Mouse (Mus musculus): ENCODE data around the gene Prkd2.
A peak's percentile ranks its signal among the peaks of the same experiment; 100 is the strongest.

Prkd2 gene

GRCm38 (mm10) chr7:16830449-16830848 lies 12.3 kb upstream of the Prkd2 start:
- DNase-seq = no peak

- DNase-seq = no peak
Observed at GRCm38 (mm10) chr7:16837916-16838803, 4.5 kb upstream of the Prkd2 start.

- no peak for DNase-seq
Observed at GRCm38 (mm10) chr7:16838804-16839426, 3.8 kb upstream of the Prkd2 start.

- no peak for DNase-seq
Observed at GRCm38 (mm10) chr7:16839427-16840108, 3.1 kb upstream of the Prkd2 start.

- no peak for DNase-seq
Observed at GRCm38 (mm10) chr7:16840109-16840491, 2.6 kb upstream of the Prkd2 start.

GRCm38 (mm10) chr7:16841078-16841477 lies 1.6 kb upstream of the Prkd2 start:
- no peak for DNase-seq

GRCm38 (mm10) chr7:16841561-16842560 lies 841 bp upstream of the Prkd2 start:
- DNase-seq = peak; percentile 17

- DNase-seq = peak; percentile 46
Observed at GRCm38 (mm10) chr7:16843441-16844171, 904 bp downstream of the Prkd2 start.

GRCm38 (mm10) chr7:16844696-16845071 lies 2.0 kb downstream of the Prkd2 start:
- no peak for DNase-seq

GRCm38 (mm10) chr7:16845072-16845819 lies 2.5 kb downstream of the Prkd2 start:
- no peak for DNase-seq

GRCm38 (mm10) chr7:16845820-16846167 lies 3.1 kb downstream of the Prkd2 start:
- DNase-seq = no peak

- DNase-seq = no peak
Observed at GRCm38 (mm10) chr7:16846775-16847174, 4.1 kb downstream of the Prkd2 start.

- DNase-seq = no peak
Observed at GRCm38 (mm10) chr7:16847507-16847906, 4.8 kb downstream of the Prkd2 start.

- peak; percentile 69 for DNase-seq
Observed at GRCm38 (mm10) chr7:16848579-16848978, 5.9 kb downstream of the Prkd2 start.

GRCm38 (mm10) chr7:16851636-16852035 lies 8.9 kb downstream of the Prkd2 start:
- no peak for DNase-seq

- DNase-seq = peak; percentile 39
Observed at GRCm38 (mm10) chr7:16853302-16853831, 10.7 kb downstream of the Prkd2 start.

- peak; percentile 61 for DNase-seq
Observed at GRCm38 (mm10) chr7:16858336-16858735, 15.6 kb downstream of the Prkd2 start.

GRCm38 (mm10) chr7:16859902-16860651 lies 17.4 kb downstream of the Prkd2 start:
- DNase-seq = peak; percentile 78

GRCm38 (mm10) chr7:16867488-16867887 lies 24.8 kb downstream of the Prkd2 start:
- DNase-seq = no peak

- peak; percentile 88 for DNase-seq
Observed at GRCm38 (mm10) chr7:16869497-16869896, 26.8 kb downstream of the Prkd2 start.

All from retina, postnatal 1 day (tissue).